Mouse (Mus musculus): ENCODE measurements around the gene Trmt2b. TPM values are rescaled to one million over a fixed set of nuclear protein-coding genes. Genes with fewer than 3 reads are reported as not detected.

Gene Trmt2b
- polyA plus RNA-seq, 2 experiments: 4.9 to 9.5 TPM

- WGBS (ENCODE audit: insufficient replicate concordance): 31% methylated on average over 6 of the region's 6 CpGs
- DNase-seq (ENCODE audit: low read depth in 3 of 3, low spot score in 3 of 3) (no peak), ATAC-seq (ENCODE audit: insufficient read depth) (no peak)
- no peak overlapping the region for H3K9ac ChIP-seq (replicated peaks)
- H3K4me1 ChIP-seq (replicated peaks; ENCODE audit: control insufficient read depth in 2 of 2, insufficient read depth in 2 of 2, low read length in 1 of 2): peaks cover 0 to 6% of the 10 kb centered on the region in 2 experiments; a peak in 1 of 4 replicates
- H3K9me3 ChIP-seq (ENCODE audit: control insufficient read depth, low read length): no peaks in the 10 kb centered on the region
- H3K4me3 ChIP-seq (ENCODE audit: insufficient read depth in 1 of 2, low read depth in 2 of 2, low read length in 2 of 2): peak overlapping the region in 1 of 2 experiments; percentile 62; a peak in 1 of 4 replicates
- peak overlapping the region; percentile 67 for H3K4me2 ChIP-seq (ENCODE audit: low read depth)
- no peaks in the 10 kb centered on the region for H3K27me3 ChIP-seq (ENCODE audit: control insufficient read depth, insufficient read depth, low read length)
- H3K27ac ChIP-seq: no peak overlapping the region
- H3K36me3 ChIP-seq (replicated peaks; ENCODE audit: control insufficient read depth, insufficient read depth, low read depth): no peaks in the 10 kb centered on the region
- TF ChIP-seq CTCF (IDR thresholded peaks at IDR 0.05; ENCODE audit: low read depth) (no peak), EP300 (IDR thresholded peaks at IDR 0.05; ENCODE audit: low read depth) (no peak)
Observed at GRCm38 (mm10) chrX:134275715-134276114, 1.1 kb downstream of the Trmt2b start.

GRCm38 (mm10) chrX:134262129-134262528, 14.7 kb downstream of the Trmt2b start:
- H3K36me3 ChIP-seq (replicated peaks; ENCODE audit: control insufficient read depth, insufficient read depth, low read depth): no peaks in the 10 kb centered on the region
- H3K4me1 ChIP-seq (replicated peaks; ENCODE audit: control insufficient read depth in 2 of 2, insufficient read depth in 2 of 2, low read length in 1 of 2): no peaks in the 10 kb centered on the region
- TF ChIP-seq CTCF (IDR thresholded peaks at IDR 0.05; ENCODE audit: low read depth) (no peak), EP300 (IDR thresholded peaks at IDR 0.05; ENCODE audit: low read depth) (no peak)
- WGBS (ENCODE audit: insufficient replicate concordance): 81% methylated on average over 11 of the region's 11 CpGs
- H3K4me3 ChIP-seq (ENCODE audit: insufficient read depth in 1 of 2, low read depth in 2 of 2, low read length in 2 of 2): no peak overlapping the region
- no peak overlapping the region for H3K4me2 ChIP-seq (ENCODE audit: low read depth)
- DNase-seq (ENCODE audit: low read depth in 3 of 3, low spot score in 3 of 3): no peak
- no peaks in the 10 kb centered on the region for H3K27me3 ChIP-seq (ENCODE audit: control insufficient read depth, insufficient read depth, low read length)
- H3K27ac ChIP-seq: no peak overlapping the region
- ATAC-seq (ENCODE audit: insufficient read depth): no peak
- no peak overlapping the region for H3K9ac ChIP-seq (replicated peaks)
- H3K9me3 ChIP-seq (ENCODE audit: control insufficient read depth, low read length): no peaks in the 10 kb centered on the region

GRCm38 (mm10) chrX:134261191-134261590, 15.6 kb downstream of the Trmt2b start:
- WGBS (ENCODE audit: insufficient replicate concordance): 68% methylated on average over 5 of the region's 5 CpGs
- Histone ChIP-seq H3K9me3 (ENCODE audit: control insufficient read depth, low read length) (no peaks in the 10 kb centered on the region), H3K27ac (no peak overlapping the region), H3K36me3 (replicated peaks; ENCODE audit: control insufficient read depth, insufficient read depth, low read depth) (no peaks in the 10 kb centered on the region), H3K4me3 (ENCODE audit: insufficient read depth in 1 of 2, low read depth in 2 of 2, low read length in 2 of 2) (no peak overlapping the region), H3K4me2 (ENCODE audit: low read depth) (no peak overlapping the region), H3K9ac (replicated peaks) (no peak overlapping the region), H3K27me3 (ENCODE audit: control insufficient read depth, insufficient read depth, low read length) (no peaks in the 10 kb centered on the region), H3K4me1 (replicated peaks; ENCODE audit: control insufficient read depth in 2 of 2, insufficient read depth in 2 of 2, low read length in 1 of 2) (no peaks in the 10 kb centered on the region)
- ATAC-seq (ENCODE audit: insufficient read depth) (no peak), DNase-seq (ENCODE audit: low read depth in 3 of 3, low spot score in 3 of 3) (no peak)
- TF ChIP-seq EP300 (IDR thresholded peaks at IDR 0.05; ENCODE audit: low read depth) (no peak), CTCF (IDR thresholded peaks at IDR 0.05; ENCODE audit: low read depth) (no peak)

- no peak overlapping the region for H3K4me3 ChIP-seq (ENCODE audit: insufficient read depth in 1 of 2, low read depth in 2 of 2, low read length in 2 of 2)
- no peak overlapping the region for H3K9ac ChIP-seq (replicated peaks)
- DNase-seq (ENCODE audit: low read depth in 3 of 3, low spot score in 3 of 3) (no peak), ATAC-seq (ENCODE audit: insufficient read depth) (no peak)
- H3K4me2 ChIP-seq (ENCODE audit: low read depth): no peak overlapping the region
- TF ChIP-seq CTCF (IDR thresholded peaks at IDR 0.05; ENCODE audit: low read depth) (no peak), EP300 (IDR thresholded peaks at IDR 0.05; ENCODE audit: low read depth) (no peak)
- 62% methylated on average over 2 of the region's 2 CpGs for WGBS (ENCODE audit: insufficient replicate concordance)
- H3K36me3 ChIP-seq (replicated peaks; ENCODE audit: control insufficient read depth, insufficient read depth, low read depth): no peaks in the 10 kb centered on the region
- H3K27me3 ChIP-seq (ENCODE audit: control insufficient read depth, insufficient read depth, low read length): no peaks in the 10 kb centered on the region
- no peaks in the 10 kb centered on the region for H3K4me1 ChIP-seq (replicated peaks; ENCODE audit: control insufficient read depth in 2 of 2, insufficient read depth in 2 of 2, low read length in 1 of 2)
- no peaks in the 10 kb centered on the region for H3K9me3 ChIP-seq (ENCODE audit: control insufficient read depth, low read length)
- H3K27ac ChIP-seq: no peak overlapping the region
Observed at GRCm38 (mm10) chrX:134248202-134248601, 28.6 kb downstream of the Trmt2b start.

- ATAC-seq (ENCODE audit: insufficient read depth): no peak
- H3K4me2 ChIP-seq (ENCODE audit: low read depth): no peak overlapping the region
- H3K4me3 ChIP-seq (ENCODE audit: insufficient read depth in 1 of 2, low read depth in 2 of 2, low read length in 2 of 2): no peak overlapping the region
- no peak for DNase-seq (ENCODE audit: low read depth in 3 of 3, low spot score in 3 of 3)
- WGBS (ENCODE audit: insufficient replicate concordance): 81% methylated on average over 10 of the region's 10 CpGs
- H3K27me3 ChIP-seq (ENCODE audit: control insufficient read depth, insufficient read depth, low read length): no peaks in the 10 kb centered on the region
- no peaks in the 10 kb centered on the region for H3K4me1 ChIP-seq (replicated peaks; ENCODE audit: control insufficient read depth in 2 of 2, insufficient read depth in 2 of 2, low read length in 1 of 2)
- H3K9ac ChIP-seq (replicated peaks): no peak overlapping the region
- no peaks in the 10 kb centered on the region for H3K36me3 ChIP-seq (replicated peaks; ENCODE audit: control insufficient read depth, insufficient read depth, low read depth)
- H3K9me3 ChIP-seq (ENCODE audit: control insufficient read depth, low read length): no peaks in the 10 kb centered on the region
- TF ChIP-seq CTCF (IDR thresholded peaks at IDR 0.05; ENCODE audit: low read depth): no peak
- no peak for TF ChIP-seq EP300 (IDR thresholded peaks at IDR 0.05; ENCODE audit: low read depth)
- H3K27ac ChIP-seq: no peak overlapping the region
Observed at GRCm38 (mm10) chrX:134245946-134246345, 30.8 kb downstream of the Trmt2b start.
